Mouse (Mus musculus) lung, embryonic 14.5 days (tissue): ENCODE measurements around the gene Aldh1a7. TPM values are rescaled to one million over a fixed set of nuclear protein-coding genes. Genes with fewer than 3 reads are reported as not detected.

Experiments
- ATAC-seq: fragments of 200-750 bp; cut with Nextera tagmentation; 2 replicates; pipeline ENCODE4 v1.8.0; 2017; ENCODE audit warnings: mild to moderate bottlenecking, moderate TSS enrichment, moderate library complexity; ENCODE audit not compliant: insufficient read depth
- DNase-seq: peaks from one replicate; pipeline ENCODE4 v3.0.0-alpha.2; 2015
- H3K27ac ChIP-seq: fragments of 300-500 bp; sonication (generic); 2 replicates; pipeline ENCODE4 v1.5.1; 2014; ENCODE audit warnings: low read depth, mild to moderate bottlenecking, moderate library complexity
- H3K27me3 ChIP-seq: fragments of 300-500 bp; sonication (generic); 2 replicates; pipeline ENCODE4 v1.6.1; 2014; ENCODE audit warnings: low read length, control low read depth; ENCODE audit not compliant: insufficient read depth
- H3K36me3 ChIP-seq: fragments of 300-500 bp; sonication (generic); 2 replicates; pipeline ENCODE4 v1.6.1; 2014; ENCODE audit warnings: control low read depth; ENCODE audit not compliant: insufficient read depth
- H3K4me1 ChIP-seq: fragments of 300-500 bp; sonication (generic); 2 replicates; pipeline ENCODE4 v1.6.1; 2014; ENCODE audit warnings: antibody characterized with exemption, control low read depth; ENCODE audit not compliant: insufficient read depth
- H3K4me2 ChIP-seq: fragments of 300-500 bp; sonication (generic); 2 replicates; pipeline ENCODE4 v1.6.1; 2014; ENCODE audit warnings: mild to moderate bottlenecking
- H3K4me3 ChIP-seq: fragments of 300-500 bp; sonication (generic); 2 replicates; pipeline ENCODE4 v1.5.1; 2014; ENCODE audit warnings: low read depth, low read length
- H3K9ac ChIP-seq: fragments of 300-500 bp; sonication (generic); 2 replicates; pipeline ENCODE4 v1.6.1; 2014
- H3K9me3 ChIP-seq: fragments of 300-500 bp; sonication (generic); 2 replicates; pipeline ENCODE4 v1.6.1; 2016; ENCODE audit warnings: low read depth, low read length, control low read depth
- CTCF ChIP-seq: IDR thresholded peaks from 2 replicates; pipeline ENCODE4 v1.5.1; 2016; ENCODE audit warnings: antibody characterized with exemption, low read depth
- WGBS: fragments of 180-500 bp; shearing (Covaris S2); extraction: QIAGEN DNeasy Blood & Tissue Kit; methylation state at CpG from one replicate; pipeline ENCODE4 v1.1.7; 2014; 5-methylcytosine and 5-hydroxymethylcytosine counted together
- polyA plus RNA-seq: library from polyadenylated mRNA; unstranded; fragments of >200 nt; fragmentation: Nextera tagmentation; extraction: Ambion mirVana; gene quantifications from 2 replicates; pipeline ENCODE4 v1.2.1, GENCODE M21; 2014

Aldh1a7 gene
- polyA plus RNA-seq, 1 experiment from 2014 or later: 106 TPM

DNA sequence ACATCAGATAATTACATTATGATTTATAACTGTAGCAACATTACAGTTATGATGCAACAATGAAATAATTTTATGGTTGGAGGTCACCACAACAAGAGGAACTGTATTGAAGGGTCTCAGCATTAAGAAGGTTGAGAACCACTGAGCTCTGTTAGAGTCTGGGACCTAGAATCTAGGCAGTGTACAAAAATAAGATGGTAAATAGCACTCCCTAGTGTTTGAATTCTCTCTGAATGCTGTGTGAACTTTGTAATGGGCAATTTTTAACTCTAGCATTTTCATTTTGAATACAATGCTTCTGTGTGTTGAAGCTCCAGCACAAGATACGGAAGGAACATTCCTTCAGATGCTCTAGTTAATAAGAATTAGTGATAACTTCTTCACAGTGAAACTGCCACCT, 916 bp upstream of the Aldh1a7 start:
- Histone ChIP-seq H3K9ac (no peak overlapping the region), H3K4me1 (no peaks in the 10 kb centered on the region), H3K27ac (no peak overlapping the region), H3K9me3 (no peaks in the 10 kb centered on the region), H3K4me2 (no peak overlapping the region), H3K36me3 (no peaks in the 10 kb centered on the region), H3K4me3 (no peak overlapping the region), H3K27me3 (no peaks in the 10 kb centered on the region)
- DNase-seq (peak; percentile 54), ATAC-seq (no peak)
- peak; percentile 22; the same call in 1 of the 2 replicates for TF ChIP-seq CTCF
- 90% methylated on average over 1 of the region's 1 CpGs for WGBS

DNA sequence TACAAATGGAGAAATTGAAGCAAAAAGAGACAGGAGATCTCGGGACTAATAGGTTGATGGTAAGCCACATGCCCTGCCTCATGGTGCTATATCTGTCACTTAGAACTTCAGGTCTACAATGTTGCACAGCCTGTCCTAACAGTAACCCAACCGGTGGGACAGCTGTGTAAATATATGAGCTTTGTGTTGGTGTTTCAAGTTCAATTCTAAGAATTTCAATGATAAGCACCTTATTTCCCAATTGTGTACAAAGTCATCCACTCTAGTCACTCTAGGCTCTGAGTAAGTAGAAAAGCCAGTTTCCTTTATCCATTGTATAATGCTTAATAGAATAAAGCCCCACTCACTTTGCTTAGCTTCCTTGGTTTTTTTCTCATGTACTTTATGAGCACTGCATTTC, 4.4 kb downstream of the Aldh1a7 start:
- ATAC-seq (peak; percentile 87), DNase-seq (peak; percentile 61)
- WGBS: 45% methylated on average over 2 of the region's 2 CpGs
- Histone ChIP-seq H3K4me1 (no peaks in the 10 kb centered on the region), H3K4me2 (no peak overlapping the region), H3K9ac (no peak overlapping the region), H3K4me3 (no peak overlapping the region), H3K36me3 (no peaks in the 10 kb centered on the region), H3K9me3 (no peaks in the 10 kb centered on the region), H3K27ac (peak overlapping the region; percentile 39; the same call in 1 of the 2 replicates), H3K27me3 (no peaks in the 10 kb centered on the region)
- no peak for TF ChIP-seq CTCF

- Histone ChIP-seq H3K4me2 (no peak overlapping the region), H3K36me3 (no peaks in the 10 kb centered on the region), H3K4me3 (no peak overlapping the region), H3K4me1 (no peaks in the 10 kb centered on the region), H3K9me3 (no peaks in the 10 kb centered on the region), H3K9ac (no peak overlapping the region), H3K27me3 (no peaks in the 10 kb centered on the region), H3K27ac (no peak overlapping the region)
- DNase-seq (no peak), ATAC-seq (no peak)
- TF ChIP-seq CTCF: no peak
- WGBS: 87% methylated on average over 2 of the region's 2 CpGs
These were observed 7.1 kb downstream of the Aldh1a7 start for GRCm38 (mm10) chr19:20720298-20720697.

- no peak overlapping the region for H3K4me2 ChIP-seq
- no peak for ATAC-seq
- no peaks in the 10 kb centered on the region for H3K27me3 ChIP-seq
- H3K27ac ChIP-seq: no peak overlapping the region
- no peaks in the 10 kb centered on the region for H3K4me1 ChIP-seq
- no peak overlapping the region for H3K4me3 ChIP-seq
- no peak overlapping the region for H3K9ac ChIP-seq
- no peak for TF ChIP-seq CTCF
- 69% methylated on average over 3 of the region's 3 CpGs for WGBS
- H3K9me3 ChIP-seq: no peaks in the 10 kb centered on the region
- no peak for DNase-seq
- no peaks in the 10 kb centered on the region for H3K36me3 ChIP-seq
These were observed 11.7 kb downstream of the Aldh1a7 start for GRCm38 (mm10) chr19:20715617-20716016.

DNA sequence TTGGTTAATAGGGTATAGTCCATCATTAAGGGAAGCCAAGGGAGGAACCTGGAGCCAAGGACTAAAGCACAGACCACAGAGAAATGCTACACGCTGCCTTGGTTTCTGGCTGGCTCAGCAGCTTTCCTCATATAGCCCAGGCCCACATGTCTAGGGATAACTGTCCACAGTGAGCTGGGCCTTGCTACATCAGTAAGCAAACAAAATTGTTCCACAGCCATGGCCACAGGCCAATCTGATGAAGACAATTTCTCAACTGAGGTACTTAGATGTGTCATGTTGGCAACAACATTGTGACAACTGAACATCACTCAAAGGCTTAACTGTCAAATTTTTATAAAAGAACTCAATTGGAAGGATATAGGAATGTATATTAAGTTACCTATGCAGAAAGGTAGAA, 12.3 kb downstream of the Aldh1a7 start:
- 79% methylated on average over 1 of the region's 1 CpGs for WGBS
- no peaks in the 10 kb centered on the region for H3K36me3 ChIP-seq
- H3K9ac ChIP-seq: no peak overlapping the region
- H3K4me1 ChIP-seq: no peaks in the 10 kb centered on the region
- H3K4me3 ChIP-seq: no peak overlapping the region
- ATAC-seq (no peak), DNase-seq (no peak)
- no peak overlapping the region for H3K27ac ChIP-seq
- H3K4me2 ChIP-seq: no peak overlapping the region
- H3K9me3 ChIP-seq: no peaks in the 10 kb centered on the region
- H3K27me3 ChIP-seq: no peaks in the 10 kb centered on the region
- no peak for TF ChIP-seq CTCF

- Histone ChIP-seq H3K9ac (no peak overlapping the region), H3K27me3 (no peaks in the 10 kb centered on the region), H3K27ac (no peak overlapping the region), H3K4me2 (no peak overlapping the region), H3K4me1 (no peaks in the 10 kb centered on the region), H3K4me3 (no peak overlapping the region), H3K9me3 (no peaks in the 10 kb centered on the region), H3K36me3 (no peaks in the 10 kb centered on the region)
- WGBS: 85% methylated on average over 4 of the region's 4 CpGs
- TF ChIP-seq CTCF: 0 out of 2 replicates have a peak, but pooled peaks have one; percentile 8
- no peak for DNase-seq
- no peak for ATAC-seq
These were observed 12.8 kb downstream of the Aldh1a7 start for GRCm38 (mm10) chr19:20714543-20714942.

DNA sequence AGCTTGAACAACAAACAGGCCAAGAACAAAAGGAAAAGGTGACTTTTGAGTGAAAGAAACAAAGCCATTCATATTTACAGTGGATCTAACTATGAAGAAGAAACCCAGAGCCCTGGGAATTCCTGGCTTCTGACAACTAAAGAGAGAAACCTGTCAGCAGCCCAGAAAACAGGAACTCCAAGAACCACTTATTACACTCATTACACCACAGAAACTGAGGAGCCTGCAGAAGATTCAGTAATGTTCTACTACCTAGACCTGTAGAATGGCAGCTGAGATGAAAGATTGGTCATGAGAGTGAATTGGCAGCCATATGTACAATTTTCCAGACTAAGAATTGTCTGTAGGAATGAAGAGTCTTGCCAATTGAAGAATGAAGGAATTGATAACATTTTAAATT, 20.2 kb downstream of the Aldh1a7 start:
- ATAC-seq (no peak), DNase-seq (no peak)
- no peak for TF ChIP-seq CTCF
- H3K4me3 ChIP-seq: no peak overlapping the region
- no peak overlapping the region for H3K27ac ChIP-seq
- no peak overlapping the region for H3K4me2 ChIP-seq
- no peaks in the 10 kb centered on the region for H3K27me3 ChIP-seq
- no peaks in the 10 kb centered on the region for H3K36me3 ChIP-seq
- no peaks in the 10 kb centered on the region for H3K4me1 ChIP-seq
- no peak overlapping the region for H3K9ac ChIP-seq
- no peaks in the 10 kb centered on the region for H3K9me3 ChIP-seq

DNA sequence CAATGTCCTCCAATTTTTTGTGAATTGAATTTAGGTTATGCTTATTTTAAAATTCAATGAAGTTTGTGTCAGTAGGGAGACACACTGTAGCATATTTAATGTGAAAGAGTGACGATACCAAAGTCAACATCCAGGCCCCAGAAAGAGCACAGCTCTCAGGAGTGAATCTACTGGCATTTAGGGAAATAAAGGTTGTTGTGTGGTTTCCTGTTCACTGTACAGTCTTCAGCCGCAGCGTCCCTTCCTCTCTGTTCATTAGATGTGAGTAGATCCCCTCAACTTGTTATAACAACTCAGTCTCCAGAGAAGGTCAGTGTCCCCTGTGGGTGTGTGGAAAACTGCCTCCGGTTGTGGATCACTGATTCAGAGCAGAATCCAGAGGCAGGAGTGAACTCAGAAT, 20.6 kb downstream of the Aldh1a7 start:
- no peak overlapping the region for H3K4me2 ChIP-seq
- 73% methylated on average over 4 of the region's 4 CpGs for WGBS
- H3K36me3 ChIP-seq: no peaks in the 10 kb centered on the region
- ATAC-seq: no peak
- DNase-seq: no peak
- H3K27ac ChIP-seq: no peak overlapping the region
- H3K27me3 ChIP-seq: no peaks in the 10 kb centered on the region
- no peaks in the 10 kb centered on the region for H3K9me3 ChIP-seq
- no peak overlapping the region for H3K9ac ChIP-seq
- no peaks in the 10 kb centered on the region for H3K4me1 ChIP-seq
- H3K4me3 ChIP-seq: no peak overlapping the region
- no peak for TF ChIP-seq CTCF
